Mouse (Mus musculus) liver, embryonic 11.5 days (tissue): ENCODE results near the gene Arhgef12. TPM values are rescaled to one million over a fixed set of nuclear protein-coding genes. Genes with fewer than 3 reads are reported as not detected.

Source experiments
- ATAC-seq: fragments of 200-750 bp; cut with Nextera tagmentation; replicated peaks from 2 replicates; pipeline ENCODE4 v1.8.0; 2017; ENCODE audit warnings: moderate number of reproducible peaks, mild to moderate bottlenecking, moderate TSS enrichment, moderate library complexity; ENCODE audit not compliant: low FRiP score
- DNase-seq: peaks from one replicate; pipeline ENCODE4 v3.0.0-alpha.2; 2017; ENCODE audit warnings: low spot score
- H3K27ac ChIP-seq: fragments of 300-500 bp; sonication (generic); 2 replicates; pipeline ENCODE4 v1.5.1; 2014; ENCODE audit warnings: mild to moderate bottlenecking, low read depth, low read length, control low read depth
- H3K27me3 ChIP-seq: fragments of 300-500 bp; sonication (generic); replicated peaks from 2 replicates; pipeline ENCODE4 v1.6.1; 2014; ENCODE audit warnings: low read length, mixed read lengths; ENCODE audit not compliant: control insufficient read depth, insufficient read depth
- H3K36me3 ChIP-seq: fragments of 300-500 bp; sonication (generic); 2 replicates; pipeline ENCODE4 v1.6.1; 2014; ENCODE audit warnings: mild to moderate bottlenecking, low read length, moderate library complexity, mixed read lengths; ENCODE audit not compliant: control insufficient read depth, insufficient read depth
- H3K4me1 ChIP-seq: fragments of 300-500 bp; sonication (generic); replicated peaks from 2 replicates; pipeline ENCODE4 v1.6.1; 2014; ENCODE audit warnings: low read length, mixed read lengths; ENCODE audit not compliant: control insufficient read depth, insufficient read depth
- H3K4me2 ChIP-seq: fragments of 300-500 bp; sonication (generic); 2 replicates; pipeline ENCODE4 v1.6.1; 2014; ENCODE audit warnings: mild to moderate bottlenecking, control low read depth, moderate library complexity
- H3K4me3 ChIP-seq: fragments of 300-500 bp; sonication (generic); 2 replicates; pipeline ENCODE4 v1.5.1; 2014; ENCODE audit warnings: low read depth, low read length, control low read depth
- H3K9ac ChIP-seq: fragments of 300-500 bp; sonication (generic); 2 replicates; pipeline ENCODE4 v1.6.1; 2014; ENCODE audit warnings: low read depth, low read length, control low read depth
- H3K9me3 ChIP-seq: fragments of 300-500 bp; sonication (generic); 2 replicates; pipeline ENCODE4 v1.6.1; 2016; ENCODE audit warnings: low read length, inconsistent platforms, mixed read lengths; ENCODE audit not compliant: control insufficient read depth
- WGBS: fragments of 180-500 bp; shearing (Covaris S2); extraction: QIAGEN DNeasy Blood & Tissue Kit; methylation state at CpG from one replicate; pipeline ENCODE4 v1.1.7; 2014; 5-methylcytosine and 5-hydroxymethylcytosine counted together
- polyA plus RNA-seq: library from polyadenylated mRNA; unstranded; fragments of >200 nt; fragmentation: Nextera tagmentation; extraction: Ambion mirVana; gene quantifications from 2 replicates; pipeline ENCODE4 v1.2.1, GENCODE M21; 2014

The Arhgef12 gene
- polyA plus RNA-seq, 1 experiment from 2014 or later = 7.0 TPM

DNA sequence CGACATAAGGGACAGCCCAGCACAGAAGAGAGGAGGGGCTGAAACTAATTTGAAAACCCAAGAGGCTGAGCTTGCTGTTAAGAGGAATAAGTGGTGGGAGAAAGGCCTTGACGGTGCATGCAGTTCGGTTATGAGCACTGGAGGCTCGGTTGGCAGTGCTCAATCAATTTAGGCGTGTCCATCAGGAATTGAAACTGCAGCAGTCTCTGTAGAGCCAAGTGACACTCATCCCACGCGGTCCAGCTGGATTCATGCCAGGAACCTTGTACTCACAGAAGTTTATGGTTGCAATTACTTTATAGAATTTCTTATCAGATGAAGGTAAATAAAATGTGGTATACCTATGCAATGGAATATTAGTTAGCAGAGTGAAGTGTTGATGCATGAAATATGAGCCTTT, 148.6 kb downstream of the Arhgef12 start:
- no peak overlapping the region for H3K27ac ChIP-seq
- no peaks in the 10 kb centered on the region for H3K4me1 ChIP-seq
- no peak overlapping the region for H3K9ac ChIP-seq
- DNase-seq (no peak), ATAC-seq (no peak)
- 85% methylated on average over 7 of the region's 7 CpGs for WGBS
- no peaks in the 10 kb centered on the region for H3K9me3 ChIP-seq
- H3K27me3 ChIP-seq = no peaks in the 10 kb centered on the region
- no peak overlapping the region for H3K4me2 ChIP-seq
- no peaks in the 10 kb centered on the region for H3K36me3 ChIP-seq
- no peak overlapping the region for H3K4me3 ChIP-seq

DNA sequence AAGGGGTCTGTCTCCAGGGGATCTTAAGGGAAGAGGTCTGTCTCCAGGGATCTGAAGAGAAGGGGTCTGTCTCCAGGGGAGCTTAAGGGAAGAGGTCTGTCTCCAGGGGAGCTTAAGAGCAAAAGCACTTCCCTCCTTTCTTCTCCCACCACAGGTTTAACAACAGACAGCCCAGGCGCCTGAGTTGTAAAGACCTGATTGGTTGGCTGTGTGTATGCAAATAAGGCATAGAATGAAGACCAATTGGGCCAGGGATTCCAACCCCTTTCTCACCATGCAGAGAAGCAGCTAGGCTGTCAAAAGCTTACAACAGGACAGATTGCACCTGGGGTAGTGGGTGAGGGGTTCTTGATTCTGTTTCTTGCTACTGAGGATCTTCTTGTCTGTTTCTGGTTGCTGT, 158.7 kb downstream of the Arhgef12 start:
- H3K9ac ChIP-seq = no peak overlapping the region
- H3K4me1 ChIP-seq = no peaks in the 10 kb centered on the region
- no peak overlapping the region for H3K27ac ChIP-seq
- DNase-seq (no peak), ATAC-seq (no peak)
- no peaks in the 10 kb centered on the region for H3K36me3 ChIP-seq
- no peak overlapping the region for H3K4me2 ChIP-seq
- H3K4me3 ChIP-seq = no peak overlapping the region
- 47% methylated on average over 1 of the region's 1 CpGs for WGBS
- H3K27me3 ChIP-seq = peaks cover 31% of the 10 kb centered on the region
- no peaks in the 10 kb centered on the region for H3K9me3 ChIP-seq

DNA sequence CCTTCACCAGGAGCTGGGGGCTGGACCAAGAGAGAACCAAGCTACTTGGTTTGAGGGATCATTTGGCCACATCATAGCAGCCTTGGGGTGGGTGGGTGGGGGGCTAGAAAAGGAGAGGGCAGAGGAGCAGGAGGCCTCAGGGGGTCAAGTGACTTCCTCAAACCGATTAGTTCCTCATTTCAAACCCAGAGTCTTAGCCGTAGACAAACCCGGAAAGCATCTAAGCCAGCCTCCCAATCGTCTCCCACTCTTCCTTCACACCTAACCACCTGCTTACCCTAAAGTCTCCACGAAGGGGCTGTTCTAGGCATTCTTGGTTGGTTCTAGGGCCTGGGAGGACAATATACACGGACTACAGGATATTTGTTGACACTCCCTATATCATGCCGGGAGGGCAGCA, 161.9 kb downstream of the Arhgef12 start:
- Histone ChIP-seq H3K9me3 (no peaks in the 10 kb centered on the region), H3K27me3 (peaks cover 61% of the 10 kb centered on the region), H3K36me3 (no peaks in the 10 kb centered on the region), H3K4me2 (peak overlapping the region; percentile 88), H3K9ac (no peak overlapping the region), H3K27ac (no peak overlapping the region), H3K4me1 (no peaks in the 10 kb centered on the region), H3K4me3 (no peak overlapping the region)
- no peak for DNase-seq
- no peak for ATAC-seq
- WGBS = 45% methylated on average over 7 of the region's 7 CpGs

DNA sequence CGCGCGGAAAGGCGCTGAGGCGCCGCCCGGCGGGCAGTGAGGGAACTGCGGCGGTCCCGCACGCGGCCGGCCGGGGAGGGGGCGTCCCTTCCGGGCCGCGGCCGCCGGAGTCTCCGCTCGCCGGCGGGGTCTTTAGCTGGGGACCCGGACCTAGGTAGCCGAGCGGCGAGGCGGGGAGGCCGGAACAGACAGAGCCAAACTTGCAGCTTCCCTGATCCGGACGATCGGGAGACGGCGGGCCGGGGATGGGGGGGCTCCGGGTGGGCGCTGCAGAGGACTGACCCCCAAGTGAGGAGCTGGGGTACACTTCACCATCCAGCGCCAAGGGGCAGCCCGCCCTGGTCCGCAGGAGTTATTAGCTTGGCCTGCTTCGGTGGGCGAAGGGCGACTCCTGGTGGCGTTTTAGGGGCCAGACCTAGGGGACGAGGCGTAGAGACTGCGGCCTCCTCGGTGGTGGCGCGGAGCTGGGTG, 162.5 kb downstream of the Arhgef12 start:
- WGBS = 2% methylated on average over 49 of the region's 52 CpGs
- no peaks in the 10 kb centered on the region for H3K4me1 ChIP-seq
- no peak overlapping the region for H3K27ac ChIP-seq
- DNase-seq (peak; percentile 86), ATAC-seq (peak; percentile 82)
- H3K9ac ChIP-seq = peak overlapping the region; percentile 43; the same call in 1 of the 2 replicates
- no peaks in the 10 kb centered on the region for H3K9me3 ChIP-seq
- H3K27me3 ChIP-seq = peaks cover 66% of the 10 kb centered on the region
- H3K4me3 ChIP-seq = peak overlapping the region; percentile 50
- peak overlapping the region; percentile 88 for H3K4me2 ChIP-seq
- no peaks in the 10 kb centered on the region for H3K36me3 ChIP-seq

DNA sequence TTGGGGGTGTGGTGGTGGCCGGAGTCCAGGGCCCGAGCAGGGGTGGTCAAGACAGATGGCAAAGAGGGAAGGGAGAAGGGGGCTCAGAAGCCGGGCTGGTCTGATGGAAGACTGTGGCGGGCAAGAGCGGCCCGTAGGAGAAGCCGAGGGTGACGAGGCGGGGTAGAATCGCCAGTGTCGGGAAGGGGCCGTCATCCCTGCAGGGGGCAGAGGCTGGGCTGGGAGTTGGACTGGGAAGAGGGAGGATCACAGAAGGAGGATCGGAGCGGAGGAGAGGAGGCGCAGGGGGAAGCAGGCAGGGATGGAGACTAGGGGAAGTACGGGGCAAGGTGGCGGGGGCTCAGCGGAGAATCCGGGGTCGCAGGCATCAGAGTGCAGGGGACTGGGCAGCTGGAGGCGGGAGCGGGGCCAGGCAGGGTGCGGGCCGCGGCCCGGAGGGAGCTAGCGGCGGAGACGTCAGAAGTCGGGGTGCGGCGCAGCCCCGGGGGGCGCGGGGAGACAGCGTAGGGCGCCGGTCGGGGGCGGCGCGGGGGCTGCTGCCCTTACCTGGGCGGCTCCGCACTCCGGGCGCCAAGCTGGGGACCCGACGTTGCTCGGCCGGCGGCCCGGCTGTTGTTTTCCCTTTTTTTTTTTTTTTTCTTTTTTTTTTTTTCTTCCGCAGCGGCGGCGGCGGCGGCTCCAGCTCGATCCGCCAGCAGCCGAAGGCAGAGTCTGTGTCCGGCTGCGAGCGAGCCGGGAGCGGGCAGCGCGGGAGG, 163.1 kb downstream of the Arhgef12 start, which contains the start of gene Grik4:
Gene Grik4 (minus strand): TSS at position 713 of the 755 bp plus-strand sequence.
- H3K4me2 ChIP-seq = peak within 1 kb of the TSS; percentile 88
- H3K4me1 ChIP-seq = no peaks in the 10 kb centered on the region
- peak within 1 kb of the TSS; percentile 51; the same call in 1 of the 2 replicates for H3K9ac ChIP-seq
- DNase-seq = peak; percentile 55
- no peak within 1 kb of the TSS for H3K27ac ChIP-seq
- peak; percentile 7 for ATAC-seq
- H3K36me3 ChIP-seq = no peaks in the 10 kb centered on the region
- peaks cover 70% of the 10 kb centered on the region for H3K27me3 ChIP-seq
- peak within 1 kb of the TSS; percentile 50 for H3K4me3 ChIP-seq
- WGBS = 2% methylated on average over 47 of the region's 68 CpGs
- H3K9me3 ChIP-seq = no peaks in the 10 kb centered on the region

DNA sequence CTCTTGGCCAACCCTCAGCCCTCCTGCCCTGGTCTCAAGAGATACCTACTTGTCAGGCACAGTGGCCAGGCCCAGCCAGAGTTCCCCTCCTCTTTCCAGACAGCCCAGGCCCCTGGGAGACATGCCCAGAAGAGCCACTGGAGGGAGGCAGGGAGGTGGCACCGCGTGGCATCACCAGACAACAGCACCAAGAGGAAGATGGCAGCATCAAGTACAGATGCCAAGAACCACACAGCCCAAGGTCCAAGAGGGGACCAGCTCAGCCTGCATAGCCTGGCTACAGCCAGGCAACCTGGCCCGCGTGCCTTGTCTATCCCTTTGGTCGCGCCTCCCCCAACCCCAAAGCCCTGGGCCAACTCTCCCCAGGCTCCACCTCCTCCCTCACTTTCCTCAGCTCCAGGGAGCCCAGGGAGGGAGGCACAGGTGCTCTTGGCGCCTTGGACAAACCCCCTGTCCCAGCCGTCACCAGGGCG, 163.9 kb downstream of the Arhgef12 start:
- H3K36me3 ChIP-seq = no peaks in the 10 kb centered on the region
- H3K4me3 ChIP-seq = peak overlapping the region; percentile 50
- H3K4me2 ChIP-seq = peak overlapping the region; percentile 88
- ATAC-seq (no peak), DNase-seq (peak; percentile 34)
- H3K4me1 ChIP-seq = no peaks in the 10 kb centered on the region
- H3K27me3 ChIP-seq = peaks cover 70% of the 10 kb centered on the region
- H3K9ac ChIP-seq = no peak overlapping the region
- no peak overlapping the region for H3K27ac ChIP-seq
- no peaks in the 10 kb centered on the region for H3K9me3 ChIP-seq
- whole genome bisulfite sequencing = 8% methylated on average over 9 of the region's 9 CpGs

DNA sequence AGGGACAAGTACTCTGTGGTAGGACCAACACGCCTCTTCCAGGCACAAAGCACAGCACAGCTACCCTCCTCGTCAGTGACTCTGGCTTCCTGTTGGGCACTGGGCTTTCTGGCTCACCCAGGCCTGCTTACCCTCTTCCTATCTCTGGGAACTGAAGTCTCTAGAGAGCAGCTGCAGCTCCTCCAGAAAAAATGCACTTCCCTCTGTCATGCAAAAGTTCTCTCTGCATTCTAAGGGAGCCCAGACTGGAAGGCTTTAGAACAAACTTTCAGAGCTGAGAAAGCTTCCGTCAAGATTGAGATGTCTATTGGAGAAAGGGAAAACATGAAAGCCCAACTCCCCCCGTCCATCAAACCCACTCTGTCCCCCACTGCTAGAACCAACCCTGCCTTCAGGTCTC, 164.9 kb downstream of the Arhgef12 start:
- no peaks in the 10 kb centered on the region for H3K9me3 ChIP-seq
- H3K4me2 ChIP-seq = no peak overlapping the region
- no peak overlapping the region for H3K27ac ChIP-seq
- ATAC-seq (no peak), DNase-seq (no peak)
- no peaks in the 10 kb centered on the region for H3K4me1 ChIP-seq
- no peak overlapping the region for H3K4me3 ChIP-seq
- H3K36me3 ChIP-seq = no peaks in the 10 kb centered on the region
- peaks cover 70% of the 10 kb centered on the region for H3K27me3 ChIP-seq
- 53% methylated on average over 4 of the region's 4 CpGs for WGBS
- no peak overlapping the region for H3K9ac ChIP-seq

DNA sequence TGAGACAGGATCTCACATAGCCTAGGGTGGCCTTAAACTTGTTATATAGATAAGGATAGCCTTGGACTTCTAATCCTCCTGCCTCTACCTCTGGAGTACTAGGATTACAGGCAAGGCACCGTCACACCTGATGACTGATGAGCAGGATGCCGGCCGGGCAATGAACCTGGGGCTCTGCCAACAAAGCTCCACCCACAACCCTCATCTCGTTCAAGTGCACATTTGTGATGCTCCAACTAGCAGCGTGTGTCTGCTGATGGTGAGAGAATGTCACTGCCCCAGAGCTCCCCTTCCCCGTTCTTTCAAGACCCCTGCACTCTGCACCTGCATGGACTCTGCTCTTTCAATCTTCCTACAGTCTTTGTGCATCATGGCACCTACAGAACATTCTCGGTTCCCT, 174.9 kb downstream of the Arhgef12 start:
- H3K4me1 ChIP-seq = no peaks in the 10 kb centered on the region
- peaks cover 7% of the 10 kb centered on the region; the same call in 1 of the 2 replicates for H3K27me3 ChIP-seq
- no peak overlapping the region for H3K27ac ChIP-seq
- H3K9ac ChIP-seq = no peak overlapping the region
- DNase-seq (no peak), ATAC-seq (no peak)
- WGBS = 57% methylated on average over 7 of the region's 7 CpGs
- H3K36me3 ChIP-seq = no peaks in the 10 kb centered on the region
- H3K9me3 ChIP-seq = no peaks in the 10 kb centered on the region
- no peak overlapping the region for H3K4me2 ChIP-seq
- no peak overlapping the region for H3K4me3 ChIP-seq

DNA sequence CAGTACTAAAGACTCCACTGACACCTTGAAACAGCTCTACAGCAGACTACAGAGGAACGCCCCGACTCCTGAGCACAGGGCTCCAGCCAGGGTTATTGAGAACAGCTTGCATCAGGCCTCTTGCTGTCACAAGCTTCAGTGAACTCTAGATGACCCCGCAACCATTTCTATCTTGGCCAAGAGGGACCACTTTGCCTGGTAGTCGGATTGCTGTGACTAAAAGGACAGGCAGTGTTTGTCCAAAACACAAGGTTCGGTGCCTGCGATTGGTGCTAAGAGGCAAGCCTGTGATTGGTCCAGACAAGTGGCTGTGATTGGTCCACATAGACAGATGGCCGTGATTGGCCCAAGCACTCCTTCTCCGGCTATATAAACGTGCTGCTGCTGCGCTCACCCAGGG, 179.5 kb downstream of the Arhgef12 start:
- H3K27ac ChIP-seq = no peak overlapping the region
- WGBS = 71% methylated on average over 10 of the region's 10 CpGs
- no peaks in the 10 kb centered on the region for H3K4me1 ChIP-seq
- no peak overlapping the region for H3K4me3 ChIP-seq
- no peak overlapping the region for H3K9ac ChIP-seq
- H3K27me3 ChIP-seq = peaks cover 7% of the 10 kb centered on the region; the same call in 1 of the 2 replicates
- DNase-seq (no peak), ATAC-seq (no peak)
- H3K4me2 ChIP-seq = no peak overlapping the region
- no peaks in the 10 kb centered on the region for H3K9me3 ChIP-seq
- H3K36me3 ChIP-seq = no peaks in the 10 kb centered on the region
